Mouse (Mus musculus) embryonic fibroblast, embryonic 13.5 days (primary cell): ENCODE results near the gene Zkscan17.

Experiments used
- CTCF ChIP-seq: IDR thresholded peaks from 2 replicates; pipeline ENCODE4 v1.5.1; 2011; ENCODE audit warnings: mild to moderate bottlenecking, control low read depth, low read length, moderate library complexity, borderline replicate concordance; ENCODE audit not compliant: insufficient read depth
- POLR2A ChIP-seq: IDR thresholded peaks from 2 replicates; pipeline ENCODE4 v1.6.1; 2011; ENCODE audit warnings: low read depth, mild to moderate bottlenecking, control low read depth, low read length, moderate library complexity

- no peak for TF ChIP-seq POLR2A
- 0 out of 2 replicates have a peak, but pooled peaks have one; percentile 31 for TF ChIP-seq CTCF
Observed at GRCm38 (mm10) chr11:59525237-59525636, 1.3 kb downstream of the Zkscan17 start.
